Mouse (Mus musculus): Measurements from ENCODE around the gene Triobp.

DNA sequence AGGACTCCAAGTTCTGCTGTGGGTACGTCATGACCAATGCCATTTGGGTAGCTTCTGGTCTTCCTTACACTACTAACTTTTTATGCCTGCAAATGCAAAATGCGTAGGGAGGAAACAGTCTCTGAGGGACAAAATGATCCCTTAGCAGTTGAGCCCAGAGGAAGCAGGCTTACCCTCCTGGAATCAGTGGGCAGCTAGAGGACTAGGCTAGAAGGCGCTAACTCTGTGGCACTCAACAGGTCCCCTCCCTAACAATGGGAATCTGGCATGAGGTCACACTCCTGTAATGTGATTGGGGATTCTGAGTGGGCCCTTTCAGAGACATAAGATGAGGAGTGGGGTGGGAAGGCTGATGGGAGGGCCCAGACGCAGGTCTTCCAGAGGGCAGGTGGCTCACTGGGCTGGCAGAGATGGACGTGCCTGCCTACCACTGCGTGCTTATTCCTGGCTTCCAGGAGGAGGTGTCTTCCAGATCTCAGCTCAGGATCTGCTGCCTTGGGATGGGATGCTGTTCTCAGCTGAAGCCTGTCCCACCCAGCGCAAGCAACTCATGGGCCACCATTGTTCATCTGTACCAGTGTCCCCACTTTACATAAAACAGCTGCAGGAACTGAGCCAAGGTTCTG is 16.6 kb upstream of the Triobp start:
- no peak for TF ChIP-seq GATA1 (IDR thresholded peaks at IDR 0.05; ENCODE audit: borderline replicate concordance, low read length)
- no peak for TF ChIP-seq FLI1 (IDR thresholded peaks at IDR 0.05; ENCODE audit: low read length)

All from megakaryocyte, embryonic 14.5 days (primary cell).